10 mouse cellular contexts compared by ENCODE assay signal in genomic region chr2:172501341-172501740, GRCm38 (mm10). TPM values are rescaled to one million over a fixed set of nuclear protein-coding genes. Genes with fewer than 3 reads are reported as not detected.
DNase-seq lines count a peak whose midpoint lies in the region; ATAC-seq and TF ChIP-seq lines count a peak whose summit lies in the region.
"Had no signal": no experiment of that assay in that cellular context is flagged by ENCODE, and none has a peak within 500 bp of the region (broad histone marks: within the 10 kb centered on the region; RNA-seq: fewer than 3 reads in every experiment).

No protein-coding gene starts in this region.

- no peak overlapping the region for H3K4me2 ChIP-seq in midbrain, embryonic 11.5 days
- H3K4me2 ChIP-seq in midbrain, embryonic 16.5 days (ENCODE audit: low read length), result no peak overlapping the region

- peak; percentile 73; the same call in 1 of the 2 replicates for TF ChIP-seq CTCF in liver, adult 2 months (IDR thresholded peaks at IDR 0.05; ENCODE audit: low read depth, low read length)

- no peak for TF ChIP-seq POLR2A in liver, adult 2 months (IDR thresholded peaks at IDR 0.05; ENCODE audit: extremely low read depth, insufficient read depth, low read length)

- no peaks in the 10 kb centered on the region for H3K4me1 ChIP-seq in midbrain, embryonic 11.5 days (ENCODE audit: control insufficient read depth, insufficient read depth, low read length)
- no peaks in the 10 kb centered on the region for H3K4me1 ChIP-seq in midbrain, embryonic 16.5 days (ENCODE audit: control insufficient read depth, insufficient read depth, low read length)
- peaks cover 21% of the 10 kb centered on the region for H3K4me1 ChIP-seq in embryonic facial prominence, embryonic 10.5 days
- H3K4me1 ChIP-seq in liver, adult 2 months (ENCODE audit: control insufficient read depth, insufficient read depth, low read length), result no peaks in the 10 kb centered on the region

- H3K79me2 ChIP-seq in liver, adult 2 months (ENCODE audit: control insufficient read depth, insufficient read depth, low read length), result no peaks in the 10 kb centered on the region

- H3K9me3 ChIP-seq in midbrain, embryonic 11.5 days (ENCODE audit: control insufficient read depth, low read length), result no peaks in the 10 kb centered on the region
- H3K9me3 ChIP-seq in midbrain, embryonic 16.5 days (replicated peaks; ENCODE audit: control insufficient read depth, low read length, poor library complexity, severe bottlenecking), result no peaks in the 10 kb centered on the region
- H3K9me3 ChIP-seq in embryonic facial prominence, embryonic 10.5 days, result no peaks in the 10 kb centered on the region

- no peaks in the 10 kb centered on the region for H3K36me3 ChIP-seq in midbrain, embryonic 11.5 days (ENCODE audit: control insufficient read depth, insufficient read depth, low read length)
- H3K36me3 ChIP-seq in midbrain, embryonic 16.5 days (ENCODE audit: control insufficient read depth, insufficient read depth, low read length), result no peaks in the 10 kb centered on the region
- no peaks in the 10 kb centered on the region for H3K36me3 ChIP-seq in embryonic facial prominence, embryonic 10.5 days (replicated peaks)
- H3K36me3 ChIP-seq in liver, adult 2 months (ENCODE audit: control insufficient read depth, insufficient read depth, low read length), result no peaks in the 10 kb centered on the region

- no peak overlapping the region for H3K9ac ChIP-seq in midbrain, embryonic 11.5 days (ENCODE audit: low read length)
- H3K9ac ChIP-seq in midbrain, embryonic 16.5 days (ENCODE audit: low read depth, low read length), result no peak overlapping the region
- no peak overlapping the region for H3K9ac ChIP-seq in liver, adult 2 months (ENCODE audit: low read depth, low read length)

- H3K27ac ChIP-seq in midbrain, embryonic 11.5 days (ENCODE audit: low read depth, low read length), result no peak overlapping the region
- H3K27ac ChIP-seq in midbrain, embryonic 16.5 days (ENCODE audit: low read length), result no peak overlapping the region
- H3K27ac ChIP-seq in embryonic facial prominence, embryonic 10.5 days (replicated peaks), result no peak overlapping the region; the same call in 1 of the 2 replicates
- H3K27ac ChIP-seq in liver, adult 2 months (replicated peaks; ENCODE audit: insufficient read depth, low read depth, low read length), result no peak overlapping the region

- no peak for DNase-seq in cerebellum, adult 11 months
- DNase-seq in midbrain, embryonic 11.5 days (ENCODE audit: low spot score, missing footprints), result peak; percentile 94
- DNase-seq in embryonic facial prominence, embryonic 10.5 days (ENCODE audit: low spot score), result peak; percentile 76
- peak; percentile 36 for DNase-seq in liver, adult 2 months (ENCODE audit: extremely low read depth, low read depth, low spot score)
- DNase-seq in skeletal muscle tissue, adult 2 months (ENCODE audit: low read depth, low spot score), result peak; percentile 24
- DNase-seq in urinary bladder, postnatal 10 days (ENCODE audit: low spot score), result no peak

- ATAC-seq in cerebellum, adult (ENCODE audit: insufficient number of reproducible peaks, low FRiP score, low TSS enrichment), result 0 out of 2 replicates have a peak, but pooled peaks have one; percentile 17
- peak; percentile 30; the same call in 1 of the 2 replicates for ATAC-seq in midbrain, embryonic 11.5 days (ENCODE audit: low FRiP score)
- ATAC-seq in midbrain, embryonic 16.5 days, result no peak

- 2% methylated on average over 4 of the region's 4 CpGs for WGBS in midbrain, embryonic 11.5 days
- WGBS in midbrain, embryonic 16.5 days, result 4% methylated on average over 4 of the region's 4 CpGs
- WGBS in embryonic facial prominence, embryonic 10.5 days, result 3% methylated on average over 4 of the region's 4 CpGs
- WGBS in liver, adult 2 months, result 10% methylated on average over 4 of the region's 4 CpGs

- no peak overlapping the region for H3K4me3 ChIP-seq in midbrain, embryonic 11.5 days (ENCODE audit: low read depth, low read length)
- H3K4me3 ChIP-seq in midbrain, embryonic 16.5 days (ENCODE audit: low read depth, low read length), result no peak overlapping the region
- no peak overlapping the region for H3K4me3 ChIP-seq in embryonic facial prominence, embryonic 10.5 days
- H3K4me3 ChIP-seq in liver, adult 2 months (ENCODE audit: insufficient read depth, low read depth, low read length), result no peak overlapping the region

- no peaks in the 10 kb centered on the region for H3K27me3 ChIP-seq in midbrain, embryonic 11.5 days (ENCODE audit: control insufficient read depth, insufficient read depth, low read length)
- H3K27me3 ChIP-seq in midbrain, embryonic 16.5 days (ENCODE audit: control insufficient read depth, insufficient read depth, low read depth, low read length), result no peaks in the 10 kb centered on the region
- H3K27me3 ChIP-seq in embryonic facial prominence, embryonic 10.5 days (replicated peaks; ENCODE audit: low read depth, poor library complexity, severe bottlenecking), result no peaks in the 10 kb centered on the region
- no peaks in the 10 kb centered on the region for H3K27me3 ChIP-seq in liver, adult 2 months (ENCODE audit: control insufficient read depth, insufficient read depth, low read length)

RNA-seq across cellular contexts. Expression of gene Fam209, which starts 29.0 kb away (rescaled TPM):
- 0.65 TPM in 1 of 2 replicates, not detected in the other for polyA plus RNA-seq in midbrain, embryonic 11.5 days (2014; fragmentation: Nextera tagmentation; extraction: Ambion mirVana)
- 0.75 TPM in 1 of 2 replicates, not detected in the other for polyA plus RNA-seq in midbrain, embryonic 16.5 days (2015; fragmentation: Nextera tagmentation; extraction: Ambion mirVana)
- polyA plus RNA-seq in embryonic facial prominence, embryonic 10.5 days (2016; fragmentation: Nextera tagmentation; extraction: Ambion mirVana), result 0.30 and 0.38 TPM in 2 replicates
- 0.18 TPM in 1 of 2 replicates, not detected in the other for total RNA-seq in liver, adult 2 months (2014; rRNA removed)
- polyA plus RNA-seq in liver, adult 2 months (2012; rRNA removed), result 0.15 and 0.18 TPM in 2 replicates
- total RNA-seq: heart, postnatal 10 days had no signal
- polyA plus RNA-seq: neural tube, embryonic 14.5 days had no signal

RNA-seq across cellular contexts. Expression of gene Gcnt7, which starts 42.9 kb away (rescaled TPM):
- polyA plus RNA-seq in midbrain, embryonic 11.5 days (2014; fragmentation: Nextera tagmentation; extraction: Ambion mirVana), result 0.84 and 0.86 TPM in 2 replicates
- polyA plus RNA-seq in midbrain, embryonic 16.5 days (2015; fragmentation: Nextera tagmentation; extraction: Ambion mirVana), result 1.6 TPM in 2 replicates
- polyA plus RNA-seq in embryonic facial prominence, embryonic 10.5 days (2016; fragmentation: Nextera tagmentation; extraction: Ambion mirVana), result 1.6 and 2.2 TPM in 2 replicates
- total RNA-seq in liver, adult 2 months (2014; rRNA removed), result not detected in 2 replicates
- polyA plus RNA-seq in liver, adult 2 months (2012; rRNA removed), result not detected in 2 replicates
- total RNA-seq: heart, postnatal 10 days had no signal

RNA-seq across cellular contexts. Expression of gene Tfap2c, which starts 48.1 kb away (rescaled TPM):
- polyA plus RNA-seq in midbrain, embryonic 11.5 days (2014; fragmentation: Nextera tagmentation; extraction: Ambion mirVana), result 2.8 and 4.5 TPM in 2 replicates
- polyA plus RNA-seq in midbrain, embryonic 16.5 days (2015; fragmentation: Nextera tagmentation; extraction: Ambion mirVana), result 0.20 and 0.25 TPM in 2 replicates
- polyA plus RNA-seq in embryonic facial prominence, embryonic 10.5 days (2016; fragmentation: Nextera tagmentation; extraction: Ambion mirVana), result 13.7 and 15.4 TPM in 2 replicates
- not detected in 2 replicates for total RNA-seq in liver, adult 2 months (2014; rRNA removed)
- polyA plus RNA-seq in liver, adult 2 months (2012; rRNA removed), result not detected in 2 replicates
- total RNA-seq: heart, postnatal 10 days had no signal

Comparison
In these comparisons a context has a peak if more than half of its experiments do, and no peak if none do; other contexts are left out.
1. DNase-seq: peak in midbrain, embryonic 11.5 days (single experiment), embryonic facial prominence, embryonic 10.5 days (single experiment), liver, adult 2 months (single experiment) and skeletal muscle tissue, adult 2 months (single experiment); none in cerebellum, adult 11 months (single experiment) and urinary bladder, postnatal 10 days (single experiment).